Mouse (Mus musculus): ENCODE data around the gene Capns1. TPM values are rescaled to one million over a fixed set of nuclear protein-coding genes. Genes with fewer than 3 reads are reported as not detected.
"Not testable (repeated sequence)": the region's sequence is repeated elsewhere in the genome, so short reads cannot be mapped to it uniquely, and the experiment has no call there.

The Capns1 gene
- total RNA-seq, 1 experiment from 2014 or later: 670 TPM

DNA sequence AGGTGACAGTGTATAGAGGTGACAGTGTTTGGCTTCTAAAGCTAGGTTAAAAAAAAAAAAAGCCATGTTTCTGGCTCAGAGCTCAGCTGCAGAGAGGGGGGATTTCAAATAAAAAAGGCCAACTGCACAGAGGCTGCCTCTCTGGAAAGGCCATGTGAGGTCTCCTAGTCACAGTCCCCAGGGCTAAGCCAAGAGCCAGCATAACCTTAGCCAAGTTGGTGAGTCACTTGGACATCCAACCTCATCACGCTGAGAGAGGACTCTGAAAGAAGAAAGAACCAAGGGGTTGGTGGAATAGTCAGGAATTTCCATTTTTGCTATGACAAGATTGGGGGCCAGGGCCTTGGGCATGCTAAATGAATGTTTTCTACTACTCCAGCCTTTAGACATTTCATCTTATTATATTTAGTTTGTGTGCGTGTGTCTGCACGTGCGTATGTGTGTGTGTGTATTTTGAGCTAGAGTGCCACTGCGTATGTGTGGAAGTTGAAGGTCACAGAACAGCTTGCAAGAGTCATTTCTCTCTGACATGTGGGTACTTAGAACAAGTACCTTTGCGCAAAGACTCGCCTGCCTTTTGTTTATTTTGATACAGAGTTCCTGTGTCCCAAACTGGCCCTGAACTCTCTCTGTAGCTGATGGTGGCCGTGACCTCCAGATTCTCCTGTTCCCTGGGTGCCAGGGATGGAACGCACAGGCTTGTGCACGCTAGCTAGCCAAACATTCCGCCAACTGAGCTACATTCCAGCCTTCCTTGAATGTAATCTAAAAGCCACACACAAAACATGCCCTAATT lies 4.5 kb upstream of the Capns1 start:
- peak; percentile 39 for DNase-seq

DNA sequence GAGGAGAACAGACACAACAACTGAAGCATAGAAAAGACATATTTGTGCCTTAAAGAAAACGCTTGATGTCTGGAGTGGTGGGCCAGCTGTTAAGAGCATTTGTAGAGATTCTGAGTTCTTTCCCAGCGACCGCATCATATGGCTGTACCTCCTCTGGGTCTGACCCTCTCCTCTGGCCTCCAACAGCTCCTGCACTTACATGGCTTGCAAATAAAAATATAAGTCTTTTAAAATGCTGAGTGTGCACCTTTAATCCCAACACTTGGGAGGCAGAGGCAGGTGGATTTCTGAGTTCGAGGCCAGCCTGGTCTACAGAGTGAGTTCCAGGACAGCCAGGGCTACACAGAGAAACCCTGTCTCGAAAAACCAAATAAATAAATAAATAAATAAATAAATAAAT lies 2.0 kb upstream of the Capns1 start:
- DNase-seq: not testable (repeated sequence)

DNA sequence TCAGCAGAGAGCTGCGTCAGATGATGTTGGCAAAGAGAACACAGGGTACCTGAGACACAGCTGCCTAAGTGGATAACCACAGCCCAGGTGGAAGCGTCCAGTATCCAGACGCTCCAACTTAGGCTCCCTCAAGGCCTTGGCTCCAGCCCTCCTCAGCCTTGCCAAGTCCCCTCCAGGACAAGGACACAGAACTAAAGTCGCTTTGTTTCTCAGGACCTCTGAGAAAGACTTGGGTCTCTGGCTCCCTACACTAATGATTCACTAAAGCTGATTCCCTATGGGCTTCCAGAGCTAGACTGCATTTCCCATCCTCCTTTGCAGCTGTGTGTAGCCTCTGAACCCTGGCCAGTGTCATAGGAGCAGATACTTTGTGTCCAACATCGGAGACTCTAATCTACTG lies 1.6 kb upstream of the Capns1 start:
- no peak for DNase-seq

DNA sequence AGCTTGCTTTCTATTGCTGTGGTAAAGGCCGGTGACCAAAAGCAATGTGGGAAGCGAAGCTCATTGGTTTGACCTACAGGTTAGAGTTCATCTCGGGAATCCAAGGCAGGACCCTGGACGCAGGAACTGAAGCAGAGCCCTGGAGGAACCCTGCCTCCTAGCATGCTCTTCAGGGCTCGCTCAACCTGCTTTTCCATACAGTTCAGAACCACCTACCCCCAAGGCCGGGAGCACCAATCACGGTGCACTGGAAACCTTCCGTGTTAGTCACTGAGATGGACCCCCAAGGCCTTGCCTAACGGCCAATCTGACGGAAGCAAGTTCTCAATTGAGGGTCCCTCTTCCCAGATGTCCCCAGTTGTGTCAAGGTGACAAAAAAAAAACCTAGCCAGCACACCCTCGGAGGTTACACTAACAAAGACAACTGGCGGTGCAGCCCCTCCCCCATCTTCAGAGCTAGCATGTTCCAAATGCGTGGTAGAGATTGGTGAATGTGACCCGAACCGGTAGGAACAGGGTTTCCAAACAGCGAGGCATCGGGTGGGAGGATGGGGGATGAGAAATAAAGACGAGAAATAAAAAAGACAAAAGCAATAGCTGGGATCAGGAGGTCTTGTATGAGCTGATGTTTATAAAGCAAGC lies 1.0 kb upstream of the Capns1 start:
- no peak for DNase-seq

DNA sequence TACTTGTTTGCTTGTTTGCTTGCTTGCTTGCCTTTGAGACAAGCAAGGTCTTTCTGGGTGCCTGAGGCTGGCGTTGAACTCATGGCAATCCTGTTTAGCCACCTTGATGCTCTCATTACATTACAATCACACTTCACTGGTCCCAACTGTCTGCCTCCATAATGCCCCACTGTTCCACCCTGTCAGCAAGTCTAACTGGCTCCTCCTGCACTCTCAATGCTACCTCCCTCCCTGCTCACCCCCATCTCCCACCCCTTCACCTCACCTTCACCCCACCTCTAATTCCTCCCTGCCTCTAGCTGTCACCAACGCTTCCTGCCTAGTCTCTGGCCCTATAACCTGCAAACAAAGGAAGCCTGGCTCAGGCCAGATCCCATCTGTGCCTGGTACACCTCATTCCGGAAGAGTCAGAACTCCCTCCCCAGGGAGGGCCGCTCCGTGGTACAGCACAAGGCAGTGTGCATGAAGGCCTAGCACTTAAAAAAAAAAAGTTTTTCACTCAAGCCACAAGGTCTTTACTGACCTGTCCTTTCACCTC lies 950 bp downstream of the Capns1 start:
- DNase-seq: no peak

DNA sequence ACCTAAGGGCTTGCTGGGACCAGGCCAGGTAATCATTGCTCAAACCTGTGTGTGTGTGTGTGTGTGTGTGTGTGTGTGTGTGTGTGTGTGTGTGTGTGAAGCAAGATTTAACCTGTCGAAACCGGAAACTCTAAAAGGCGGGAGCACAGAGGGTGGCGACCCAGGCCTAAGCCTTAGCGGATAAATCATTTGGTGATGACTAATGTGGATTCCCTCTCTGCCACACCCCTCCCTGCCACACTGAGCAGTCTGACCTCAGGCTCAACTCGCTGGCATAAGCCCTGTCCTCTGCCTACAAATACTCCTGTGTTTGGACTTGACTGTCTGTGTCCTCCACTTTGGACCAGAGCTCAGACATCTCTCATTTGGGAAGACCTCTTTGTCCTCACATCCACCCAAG lies 2.4 kb downstream of the Capns1 start:
- DNase-seq: no peak

DNA sequence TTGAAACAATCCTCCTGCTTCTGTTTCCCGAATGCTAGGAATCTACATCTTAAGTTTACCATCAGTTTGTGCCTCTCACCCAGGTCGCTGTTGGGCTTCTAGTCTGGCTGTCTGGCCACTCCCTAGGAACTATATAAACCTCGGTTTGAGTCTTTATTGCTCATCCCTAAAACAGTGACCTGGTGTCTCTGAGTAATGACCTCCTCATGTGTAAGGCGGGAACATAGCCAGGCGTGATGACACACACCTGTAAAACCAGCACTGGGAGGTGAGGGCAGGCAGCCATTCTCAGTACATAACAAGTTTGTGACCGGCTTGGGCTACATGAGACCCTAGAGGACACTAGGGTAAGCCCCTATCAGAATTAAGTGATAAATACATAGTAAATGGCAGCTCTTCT lies 3.1 kb downstream of the Capns1 start:
- DNase-seq: peak; percentile 38

DNA sequence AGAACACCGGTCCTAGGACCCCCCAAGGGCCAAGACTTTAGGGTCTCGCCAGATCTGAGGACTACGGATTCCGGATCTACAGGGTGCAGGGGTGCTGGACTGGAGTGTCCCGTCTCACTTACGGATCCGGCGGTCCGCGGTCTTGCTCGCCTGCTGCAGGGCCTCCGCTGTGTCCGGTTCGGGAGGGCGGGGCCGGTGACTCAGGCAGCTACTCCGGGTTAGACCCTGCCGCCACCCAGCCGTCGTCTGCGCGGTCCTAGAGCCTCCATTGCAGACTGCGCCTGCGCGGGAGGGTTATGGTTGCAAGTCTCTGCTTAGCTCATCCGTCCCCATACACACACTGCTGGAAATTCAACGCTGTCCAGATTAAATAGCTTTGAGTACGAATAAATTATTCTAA lies 3.7 kb downstream of the Capns1 start:
- DNase-seq: peak; percentile 99

DNA sequence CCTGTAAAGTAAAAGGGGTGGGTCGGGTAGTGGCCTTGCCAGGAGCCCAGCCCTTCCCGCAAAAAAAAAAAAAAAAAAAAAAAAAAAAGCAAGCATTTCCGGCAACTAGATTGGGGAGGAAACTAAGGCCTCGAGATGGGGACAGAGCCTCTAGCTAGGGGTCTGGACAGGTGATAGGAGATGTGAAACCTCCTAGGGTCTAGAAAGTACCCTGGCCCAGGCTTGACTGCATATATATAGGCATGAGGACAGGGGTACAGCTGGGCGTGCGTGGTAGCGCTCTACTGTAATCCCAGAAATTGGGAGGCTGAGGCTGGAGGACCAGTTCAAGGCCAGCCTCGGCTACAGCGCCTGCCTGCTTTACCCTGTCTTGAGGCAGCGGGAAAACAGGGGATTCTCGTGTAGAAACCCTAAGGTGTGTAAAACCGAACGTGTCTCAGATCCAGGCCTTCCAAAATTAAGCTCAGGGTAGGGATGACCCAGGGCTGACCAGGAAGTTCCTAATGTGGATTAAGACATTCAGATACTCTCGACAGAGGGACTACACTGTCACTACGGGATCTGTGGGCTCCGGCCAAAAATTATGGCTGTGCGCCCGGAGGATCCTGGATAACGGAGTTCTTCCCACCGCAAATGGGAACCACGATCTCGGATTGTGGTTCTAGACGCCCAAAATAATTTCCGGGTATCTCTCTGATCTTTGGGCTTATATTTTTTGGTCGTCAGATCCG lies 4.3 kb downstream of the Capns1 start:
- DNase-seq: peak; percentile 59

DNA sequence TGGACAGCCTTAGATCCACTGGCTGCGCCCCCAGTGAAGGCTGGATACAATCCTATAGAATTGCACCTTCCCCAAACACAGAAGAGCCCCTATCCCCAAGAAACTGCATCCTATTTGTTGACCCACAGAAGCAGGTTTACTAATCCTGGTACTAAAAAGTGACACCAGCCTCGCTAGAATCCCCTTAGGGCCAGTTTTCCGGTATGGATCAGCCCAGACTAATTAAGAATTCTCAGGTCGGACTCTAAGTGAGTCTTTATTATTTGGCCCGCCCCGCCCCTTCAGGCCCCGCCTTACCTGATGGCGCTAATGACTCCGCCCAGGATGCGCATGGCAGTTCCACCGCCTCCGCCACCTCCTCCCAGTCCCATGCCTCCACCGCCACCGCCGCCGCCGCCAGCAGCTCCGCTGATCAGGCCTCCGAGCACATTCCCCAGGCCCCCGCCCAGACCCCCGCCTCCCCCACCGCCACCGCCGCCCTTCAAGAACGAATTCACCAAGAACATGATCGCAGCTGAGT lies 5.0 kb downstream of the Capns1 start:
- peak; percentile 87 for DNase-seq

DNA sequence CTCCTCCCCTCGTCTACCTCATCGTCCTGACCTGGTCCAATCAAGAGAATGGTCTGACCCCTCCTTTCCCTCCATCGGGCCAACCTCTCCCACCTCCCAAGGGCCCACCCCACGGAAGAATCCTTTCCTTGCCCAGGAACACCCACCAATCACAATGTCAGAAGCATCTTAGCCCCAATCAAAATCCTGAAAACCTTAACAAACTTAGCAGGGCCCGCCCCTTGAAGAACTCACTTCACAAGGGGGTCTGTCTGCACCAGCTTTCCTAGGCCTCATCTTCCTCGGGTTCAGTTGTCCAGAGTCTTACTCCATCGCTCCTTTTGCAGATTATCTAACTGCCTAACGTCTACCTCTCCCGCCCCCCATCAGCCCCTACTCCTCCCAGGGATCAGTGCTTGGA lies 5.6 kb downstream of the Capns1 start:
- no peak for DNase-seq

DNA sequence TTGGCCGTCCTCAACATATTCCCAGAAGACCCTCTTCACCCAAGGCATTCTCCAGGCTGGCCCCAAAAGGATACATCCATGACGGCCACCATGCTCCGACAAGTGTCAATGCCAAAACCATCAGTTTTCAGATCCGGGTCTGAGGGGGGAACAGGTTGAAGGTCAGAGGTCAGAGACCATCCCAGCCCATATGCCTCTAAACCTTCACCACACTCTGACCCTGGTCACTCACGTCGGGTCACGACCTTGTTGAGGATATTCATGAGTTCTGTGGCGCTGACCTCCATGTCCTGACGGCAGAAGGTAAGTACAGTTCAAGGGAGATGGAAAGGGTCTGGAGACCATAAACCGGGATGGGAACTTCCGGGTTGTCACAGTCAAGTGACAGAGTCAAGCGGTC lies 6.5 kb downstream of the Capns1 start:
- no peak for DNase-seq

DNA sequence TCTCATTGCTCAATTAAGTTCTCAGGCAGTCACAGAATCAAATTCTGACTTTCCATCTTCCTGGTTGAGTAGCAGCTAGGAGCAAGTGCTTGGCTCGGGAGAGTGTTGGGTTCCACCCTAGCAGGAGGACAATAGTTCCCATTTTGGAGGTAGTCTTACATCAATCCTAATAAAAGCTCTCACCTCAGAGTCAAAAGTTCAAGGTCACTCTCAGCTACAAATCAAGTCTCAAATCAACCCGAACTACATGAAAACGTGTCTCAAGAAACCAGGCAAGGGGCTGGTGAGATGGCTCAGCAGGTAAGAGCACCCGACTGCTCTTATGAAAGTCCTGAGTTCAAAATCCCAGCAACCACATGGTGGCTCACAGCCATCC lies 9.5 kb downstream of the Capns1 start:
- DNase-seq: no peak

DNA sequence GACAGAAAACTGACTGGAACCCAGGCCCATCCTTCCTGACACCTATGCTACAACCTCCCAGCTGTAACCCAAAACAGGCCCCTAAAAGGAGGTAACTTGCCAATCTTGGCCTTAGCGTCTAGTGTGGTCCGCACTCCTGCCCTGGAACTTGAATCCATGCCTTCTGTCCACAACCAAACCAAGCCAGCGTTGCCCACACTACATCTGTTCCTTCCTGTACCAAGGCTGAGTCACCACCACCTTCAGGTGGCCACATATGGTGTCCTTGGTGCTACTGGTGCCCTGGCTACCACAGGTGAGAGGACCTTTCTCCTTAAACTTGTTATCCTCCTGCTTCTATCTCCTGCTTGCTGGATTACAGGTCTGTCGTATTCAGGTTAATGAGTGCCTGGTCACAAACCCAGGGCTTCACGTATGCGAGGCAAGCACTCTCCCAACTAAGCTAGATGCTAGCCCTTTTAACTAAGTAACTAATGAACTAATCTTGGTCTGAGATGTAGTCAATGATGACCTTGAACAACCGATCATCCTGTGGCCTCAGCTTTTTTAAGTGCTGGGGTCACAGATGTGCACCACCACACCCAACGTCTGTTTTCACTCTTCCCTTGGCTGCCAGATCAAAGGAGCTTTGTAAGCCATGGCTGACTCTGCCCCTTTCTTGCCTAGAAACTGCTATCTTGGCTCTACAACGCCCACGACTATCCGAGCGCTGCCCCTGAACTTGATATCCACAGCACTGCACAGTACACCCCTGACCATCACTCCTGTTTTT lies 10.1 kb downstream of the Capns1 start:
- no peak for DNase-seq

DNA sequence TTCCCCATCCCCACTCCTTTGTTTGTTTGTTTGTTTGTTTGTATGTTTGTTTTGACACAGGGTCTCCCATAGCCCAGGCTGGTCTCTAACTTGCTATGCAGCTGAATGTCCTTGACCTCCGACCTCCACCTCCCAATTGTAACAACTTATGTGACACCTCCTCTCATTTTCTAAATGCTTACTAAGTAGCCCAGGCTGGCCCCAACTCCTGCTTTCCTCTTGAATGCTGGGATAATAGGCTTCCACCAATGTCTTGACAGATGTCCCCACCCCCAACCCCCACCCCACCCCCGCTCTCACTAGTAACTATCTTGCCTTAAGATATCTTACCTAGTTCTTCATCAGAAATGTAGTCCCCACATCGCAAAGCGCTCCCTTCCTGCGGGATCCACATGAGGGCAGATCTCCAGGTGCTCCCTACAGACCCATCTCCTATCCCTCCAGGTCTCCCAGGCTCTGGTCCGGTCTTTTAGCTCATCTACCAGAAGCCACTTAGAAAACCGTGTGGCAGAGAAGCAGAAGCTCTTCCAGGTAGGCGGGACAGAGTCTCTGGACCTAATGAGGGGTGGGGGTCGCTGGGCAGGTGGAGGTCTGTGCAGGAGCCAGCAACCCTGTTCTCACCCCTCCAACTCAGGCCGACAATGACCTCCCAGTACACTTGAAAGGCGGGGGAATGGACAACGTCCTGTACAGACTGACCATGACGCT lies 13.8 kb downstream of the Capns1 start:
- no peak for DNase-seq

DNA sequence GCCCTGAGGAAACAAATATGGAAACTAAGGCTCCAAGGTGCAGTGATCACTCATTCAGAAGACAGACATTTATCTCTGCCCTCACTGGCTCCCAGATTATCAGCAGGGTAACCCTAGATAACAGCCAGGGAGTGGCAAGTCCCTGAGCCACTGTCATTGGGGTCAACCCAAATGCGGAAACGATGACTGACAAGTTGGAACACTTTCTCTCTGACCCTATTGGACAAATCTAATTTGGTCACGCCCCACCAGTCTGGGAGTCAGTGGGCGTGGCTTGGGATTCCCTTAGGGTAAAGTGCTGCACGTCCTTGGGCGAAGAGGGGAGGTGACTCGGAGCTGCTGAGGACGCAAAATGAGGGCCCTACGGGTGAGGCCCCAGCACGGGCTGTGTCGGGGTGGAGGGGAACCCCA lies 14.7 kb downstream of the Capns1 start, which contains the start of gene Cox7a1:
Cox7a1 (plus strand) TSS at position 266 of the 411 bp plus-strand sequence.
- DNase-seq: peak; percentile 87

DNA sequence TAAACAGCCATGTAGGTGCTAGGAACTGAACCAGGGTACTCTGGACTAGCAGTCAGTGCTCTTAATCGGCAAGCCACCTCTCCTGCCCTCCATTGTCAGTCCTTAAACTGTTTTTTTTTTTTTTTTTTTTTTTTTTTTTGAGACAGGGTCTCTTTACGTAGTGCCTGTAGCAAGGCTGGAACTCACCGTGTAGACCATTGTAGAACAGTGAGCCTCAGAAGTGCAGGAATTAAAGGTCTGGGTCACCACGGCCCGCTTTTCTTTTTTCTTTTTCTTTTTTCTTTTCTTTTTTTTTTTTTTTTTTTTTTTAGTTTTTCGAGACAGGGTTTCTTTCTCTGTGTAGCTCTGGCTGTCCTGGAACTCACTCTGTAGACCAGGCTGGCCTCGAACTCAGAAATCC lies 15.4 kb downstream of the Capns1 start:
- not testable (repeated sequence) for DNase-seq

DNA sequence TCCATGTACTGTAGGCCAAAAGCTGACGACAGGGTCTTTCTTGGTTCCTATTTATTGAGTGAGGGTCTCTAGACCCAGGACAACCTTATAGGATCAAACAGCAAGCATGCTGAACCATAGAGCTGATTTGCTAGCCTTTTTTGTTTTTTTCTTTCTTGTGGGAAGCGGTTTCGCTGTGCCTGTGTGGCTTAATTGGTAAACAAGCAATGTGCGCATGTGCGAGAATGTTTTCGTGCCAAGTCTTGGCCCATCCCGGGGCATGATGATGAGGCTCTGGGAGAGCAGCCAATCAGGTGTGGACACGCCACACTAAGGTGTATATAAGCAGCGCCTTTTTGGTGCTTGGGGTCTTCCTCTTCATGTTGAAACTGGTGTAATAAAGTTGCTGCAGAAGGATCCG lies 16.7 kb downstream of the Capns1 start:
- not testable (repeated sequence) for DNase-seq

DNA sequence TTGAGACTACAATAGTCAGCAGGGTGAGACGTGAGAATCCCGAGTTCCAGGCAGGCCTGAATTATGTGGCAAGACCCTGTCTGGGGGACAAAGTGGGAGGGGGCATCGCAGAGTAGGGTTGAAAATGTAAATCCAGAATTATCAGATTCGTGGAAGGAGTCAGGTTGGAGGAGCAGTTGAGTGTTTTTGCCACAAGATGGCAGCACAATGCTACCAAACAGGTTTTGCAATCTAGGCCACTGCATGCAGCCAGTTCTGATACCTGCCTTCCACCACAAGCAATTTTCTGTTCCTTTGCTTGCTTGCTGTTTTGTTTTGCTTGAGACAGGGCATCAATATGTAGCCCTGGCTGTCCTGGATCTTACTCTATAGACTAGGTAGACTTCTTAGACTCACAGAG lies 17.3 kb downstream of the Capns1 start:
- DNase-seq: peak; percentile 63

DNA sequence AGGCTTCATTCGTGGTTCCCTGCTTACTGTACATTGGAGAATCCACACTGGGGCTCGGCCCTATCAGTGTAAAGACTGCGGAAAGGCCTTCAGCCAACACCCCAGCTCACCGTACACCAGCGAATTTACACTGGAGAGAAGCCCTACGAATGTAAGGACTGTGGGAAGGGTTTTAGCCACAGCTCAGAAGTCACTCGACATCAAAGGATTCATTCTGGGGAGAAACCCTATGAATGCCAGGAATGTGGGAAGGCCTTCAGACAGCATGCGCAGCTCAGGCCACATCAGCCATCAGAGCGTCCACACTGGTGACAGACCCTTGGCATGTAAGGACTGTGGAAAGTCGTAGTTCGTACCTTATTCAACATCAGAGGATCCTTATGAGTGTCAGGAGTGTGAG lies 20.4 kb downstream of the Capns1 start:
- no peak for DNase-seq

DNA sequence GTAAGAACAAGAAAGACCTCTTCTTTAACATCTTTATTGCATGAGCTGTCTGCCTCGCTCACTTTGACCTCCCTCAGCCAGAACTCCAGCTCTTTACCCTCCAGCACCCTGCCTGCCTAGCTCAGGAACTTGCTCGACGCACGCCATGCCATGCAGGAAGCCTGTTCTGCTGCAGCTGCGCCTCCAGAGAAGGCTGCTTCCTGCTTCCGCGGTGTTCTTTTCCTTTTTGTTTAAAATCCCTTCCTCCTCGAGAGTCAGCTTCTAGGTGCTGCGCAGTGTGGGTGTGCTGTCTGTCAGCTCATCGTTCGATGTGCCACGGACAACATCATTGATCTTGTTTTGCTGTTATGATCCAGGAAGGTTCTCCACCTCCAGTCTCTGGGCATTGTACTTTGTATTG lies 22.1 kb downstream of the Capns1 start:
- DNase-seq: no peak

All from adrenal gland, postnatal 25 days (tissue).